Mouse (Mus musculus) heart, embryonic 11.5 days (tissue): ENCODE measurements around the gene Kcnk12. TPM values are rescaled to one million over a fixed set of nuclear protein-coding genes. Genes with fewer than 3 reads are reported as not detected.

Source experiments
- ATAC-seq: fragments of 200-750 bp; cut with Nextera tagmentation; replicated peaks from 2 replicates; pipeline ENCODE4 v1.8.0; 2017; ENCODE audit warnings: moderate library complexity; ENCODE audit not compliant: insufficient number of reproducible peaks, low FRiP score, low TSS enrichment
- H3K27ac ChIP-seq: fragments of 300-500 bp; sonication (generic); 2 replicates; pipeline ENCODE4 v1.5.1; 2014; ENCODE audit warnings: mild to moderate bottlenecking, low read depth, low read length
- H3K27me3 ChIP-seq: fragments of 300-500 bp; sonication (generic); 2 replicates; pipeline ENCODE4 v1.6.1; 2014; ENCODE audit warnings: mild to moderate bottlenecking, low read length, mixed read lengths; ENCODE audit not compliant: control insufficient read depth, insufficient read depth
- H3K36me3 ChIP-seq: fragments of 300-500 bp; sonication (generic); 2 replicates; pipeline ENCODE4 v1.6.1; 2014; ENCODE audit warnings: mild to moderate bottlenecking, low read length, moderate library complexity, mixed read lengths; ENCODE audit not compliant: control insufficient read depth, insufficient read depth
- H3K4me1 ChIP-seq: fragments of 300-500 bp; sonication (generic); 2 replicates; pipeline ENCODE4 v1.6.1; 2014; ENCODE audit warnings: low read length; ENCODE audit not compliant: control insufficient read depth, insufficient read depth
- H3K4me2 ChIP-seq: fragments of 300-500 bp; sonication (generic); 2 replicates; pipeline ENCODE4 v1.6.1; 2014; ENCODE audit warnings: mild to moderate bottlenecking, moderate library complexity
- H3K4me3 ChIP-seq: fragments of 300-500 bp; sonication (generic); 2 replicates; pipeline ENCODE4 v1.5.1; 2014; ENCODE audit warnings: low read depth, low read length
- H3K9ac ChIP-seq: fragments of 300-500 bp; sonication (generic); 2 replicates; pipeline ENCODE4 v1.6.1; 2014; ENCODE audit warnings: mild to moderate bottlenecking, low read depth, low read length, moderate library complexity
- H3K9me3 ChIP-seq: fragments of 300-500 bp; sonication (generic); replicated peaks from 2 replicates; pipeline ENCODE4 v1.6.1; 2016; ENCODE audit warnings: low read length; ENCODE audit not compliant: control insufficient read depth
- WGBS: fragments of 180-500 bp; shearing (Covaris S2); extraction: QIAGEN DNeasy Blood & Tissue Kit; methylation state at CpG from one replicate; pipeline ENCODE4 v1.1.7; 2014; ENCODE audit not compliant: insufficient replicate concordance; 5-methylcytosine and 5-hydroxymethylcytosine counted together
- polyA plus RNA-seq: library from polyadenylated mRNA; unstranded; fragments of >200 nt; fragmentation: Nextera tagmentation; extraction: Ambion mirVana; gene quantifications from 2 replicates; pipeline ENCODE4 v1.2.1, GENCODE M21; 2014

Gene Kcnk12
- polyA plus RNA-seq = 0.23 and 0.51 TPM in 2 replicates

- Histone ChIP-seq H3K4me2 (peak within 1 kb of the TSS; percentile 88), H3K9ac (no peak within 1 kb of the TSS), H3K27me3 (peaks cover 62% of the 10 kb centered on the region), H3K9me3 (no peaks in the 10 kb centered on the region), H3K36me3 (no peaks in the 10 kb centered on the region), H3K4me1 (peaks cover 8% of the 10 kb centered on the region), H3K4me3 (peak within 1 kb of the TSS; percentile 51), H3K27ac (no peak within 1 kb of the TSS)
- peak; percentile 35 for ATAC-seq
- under 1% methylated on average over 42 of the region's 46 CpGs for WGBS
Observed at GRCm38 (mm10) chr17:87797688-87798291, at the start of gene Kcnk12. Kcnk12 (minus strand) TSS chr17:87797994.

GRCm38 (mm10) chr17:87842156-87842555 lies 44.4 kb upstream of the Kcnk12 start:
- Histone ChIP-seq H3K9ac (no peak overlapping the region), H3K4me1 (no peaks in the 10 kb centered on the region), H3K36me3 (no peaks in the 10 kb centered on the region), H3K27ac (no peak overlapping the region), H3K27me3 (no peaks in the 10 kb centered on the region), H3K9me3 (no peaks in the 10 kb centered on the region), H3K4me2 (no peak overlapping the region), H3K4me3 (no peak overlapping the region)
- WGBS = 79% methylated on average over 5 of the region's 5 CpGs
- ATAC-seq = no peak

GRCm38 (mm10) chr17:87840079-87840478 lies 42.3 kb upstream of the Kcnk12 start:
- Histone ChIP-seq H3K4me1 (no peaks in the 10 kb centered on the region), H3K4me2 (no peak overlapping the region), H3K4me3 (no peak overlapping the region), H3K27ac (no peak overlapping the region), H3K9me3 (no peaks in the 10 kb centered on the region), H3K36me3 (no peaks in the 10 kb centered on the region), H3K27me3 (no peaks in the 10 kb centered on the region), H3K9ac (no peak overlapping the region)
- WGBS = 59% methylated on average over 7 of the region's 7 CpGs
- no peak for ATAC-seq

GRCm38 (mm10) chr17:87834850-87835249 lies 37.1 kb upstream of the Kcnk12 start:
- Histone ChIP-seq H3K4me1 (no peaks in the 10 kb centered on the region), H3K4me2 (no peak overlapping the region), H3K4me3 (no peak overlapping the region), H3K36me3 (no peaks in the 10 kb centered on the region), H3K27ac (no peak overlapping the region), H3K9ac (no peak overlapping the region), H3K27me3 (no peaks in the 10 kb centered on the region; the same call in 1 of the 2 replicates), H3K9me3 (no peaks in the 10 kb centered on the region)
- WGBS = 23% methylated on average over 8 of the region's 8 CpGs
- no peak for ATAC-seq

GRCm38 (mm10) chr17:87826909-87827308 lies 29.1 kb upstream of the Kcnk12 start:
- 15% methylated on average over 12 of the region's 12 CpGs for WGBS
- Histone ChIP-seq H3K4me1 (no peaks in the 10 kb centered on the region), H3K27me3 (peaks cover 13% of the 10 kb centered on the region), H3K27ac (no peak overlapping the region), H3K9me3 (no peaks in the 10 kb centered on the region), H3K4me2 (no peak overlapping the region), H3K4me3 (no peak overlapping the region), H3K9ac (no peak overlapping the region), H3K36me3 (no peaks in the 10 kb centered on the region)
- no peak for ATAC-seq

- Histone ChIP-seq H3K9me3 (no peaks in the 10 kb centered on the region), H3K4me3 (peak overlapping the region; percentile 15; the same call in 1 of the 2 replicates), H3K27ac (no peak overlapping the region), H3K4me2 (peak overlapping the region; percentile 55), H3K27me3 (peaks cover 13% of the 10 kb centered on the region), H3K36me3 (no peaks in the 10 kb centered on the region), H3K9ac (no peak overlapping the region), H3K4me1 (no peaks in the 10 kb centered on the region)
- no peak for ATAC-seq
- 10% methylated on average over 23 of the region's 23 CpGs for WGBS
Observed at GRCm38 (mm10) chr17:87826036-87826560, 28.3 kb upstream of the Kcnk12 start.

- Histone ChIP-seq H3K9me3 (no peaks in the 10 kb centered on the region), H3K27me3 (peaks cover 13% of the 10 kb centered on the region), H3K4me3 (no peak overlapping the region), H3K36me3 (no peaks in the 10 kb centered on the region), H3K27ac (no peak overlapping the region), H3K4me2 (no peak overlapping the region), H3K9ac (no peak overlapping the region), H3K4me1 (no peaks in the 10 kb centered on the region)
- 0 out of 2 replicates have a peak, but pooled peaks have one; percentile 26 for ATAC-seq
- WGBS = 24% methylated on average over 5 of the region's 5 CpGs
Observed at GRCm38 (mm10) chr17:87825454-87826008, 27.7 kb upstream of the Kcnk12 start.

GRCm38 (mm10) chr17:87823031-87823430 lies 25.2 kb upstream of the Kcnk12 start:
- ATAC-seq = no peak
- Histone ChIP-seq H3K27ac (no peak overlapping the region), H3K4me3 (no peak overlapping the region), H3K36me3 (no peaks in the 10 kb centered on the region), H3K9ac (no peak overlapping the region), H3K4me2 (no peak overlapping the region), H3K4me1 (no peaks in the 10 kb centered on the region), H3K9me3 (peaks cover 4% of the 10 kb centered on the region; the same call in 1 of the 2 replicates), H3K27me3 (peaks cover 12% of the 10 kb centered on the region)
- 70% methylated on average over 3 of the region's 3 CpGs for WGBS
